Mouse (Mus musculus) liver, adult 2 months (tissue): ENCODE results near the gene Nudt9. TPM values are rescaled to one million over a fixed set of nuclear protein-coding genes. Genes with fewer than 3 reads are reported as not detected.
A peak's percentile ranks its signal among the peaks of the same experiment; 100 is the strongest.

ENCODE experiments used
- DNase-seq: peaks from one replicate; pipeline ENCODE4 v3.0.0-alpha.2; 2011; ENCODE audit warnings: low read depth, low spot score; ENCODE audit errors: extremely low read depth
- H3K27ac ChIP-seq: fragments of 200-500 bp; replicated peaks from 2 replicates; pipeline ENCODE4 v1.5.1; 2012; ENCODE audit warnings: low read depth, mild to moderate bottlenecking, control low read depth, inconsistent platforms, low read length; ENCODE audit not compliant: insufficient read depth
- H3K27me3 ChIP-seq: fragments of 200-500 bp; 2 replicates; pipeline ENCODE4 v1.6.1; 2012; ENCODE audit warnings: mild to moderate bottlenecking, moderate library complexity, low read length, inconsistent platforms; ENCODE audit not compliant: control insufficient read depth, insufficient read depth
- H3K36me3 ChIP-seq: fragments of 200-500 bp; 2 replicates; pipeline ENCODE4 v1.6.1; 2012; ENCODE audit warnings: low read length, inconsistent platforms; ENCODE audit not compliant: control insufficient read depth, insufficient read depth
- H3K4me1 ChIP-seq: fragments of 200-500 bp; 2 replicates; pipeline ENCODE4 v1.6.1; 2011; ENCODE audit warnings: low read length; ENCODE audit not compliant: control insufficient read depth, insufficient read depth
- H3K4me3 ChIP-seq: fragments of 200-500 bp; 2 replicates; pipeline ENCODE4 v1.5.1; 2011; ENCODE audit warnings: low read depth, mild to moderate bottlenecking, control low read depth, low read length, moderate library complexity; ENCODE audit not compliant: insufficient read depth
- H3K79me2 ChIP-seq: fragments of 200-500 bp; 2 replicates; pipeline ENCODE4 v1.6.1; 2012; ENCODE audit warnings: inconsistent platforms, mild to moderate bottlenecking, low read length, moderate library complexity; ENCODE audit not compliant: control insufficient read depth, insufficient read depth
- H3K9ac ChIP-seq: fragments of 200-500 bp; 2 replicates; pipeline ENCODE4 v1.6.1; 2012; ENCODE audit warnings: low read depth, mild to moderate bottlenecking, control low read depth, inconsistent platforms, low read length
- CTCF ChIP-seq: fragments of 200-500 bp; IDR thresholded peaks from 2 replicates; pipeline ENCODE4 v1.5.1; 2011; ENCODE audit warnings: low read depth, low read length, control low read depth
- POLR2A ChIP-seq: fragments of 200-500 bp; IDR thresholded peaks from 2 replicates; pipeline ENCODE4 v1.6.1; 2011; ENCODE audit warnings: low read length, control low read depth; ENCODE audit not compliant: insufficient read depth; ENCODE audit errors: extremely low read depth
- WGBS: fragments of 180-500 bp; shearing (Covaris S2); methylation state at CpG from one replicate; pipeline ENCODE4 v1.1.7; 2018; 5-methylcytosine and 5-hydroxymethylcytosine counted together
- polyA plus RNA-seq: library from polyadenylated mRNA; depleted of rRNA; stranded (reverse); fragments of >200 nt; gene quantifications from 2 replicates; pipeline ENCODE4 v1.2.3, GENCODE M21; 2012
- total RNA-seq: library from RNA; depleted of rRNA; stranded (reverse); fragments of >200 nt; gene quantifications from 2 replicates; pipeline ENCODE4 v1.2.3, GENCODE M21; 2014

Nudt9 gene
- total and polyA plus RNA-seq, 2 experiments = 39.7 to 40.3 TPM

- TF ChIP-seq POLR2A (no peak), CTCF (no peak)
- Histone ChIP-seq H3K79me2 (no peaks in the 10 kb centered on the region), H3K27me3 (no peaks in the 10 kb centered on the region; the same call in 1 of the 2 replicates), H3K9ac (no peak overlapping the region), H3K27ac (no peak overlapping the region), H3K4me1 (no peaks in the 10 kb centered on the region), H3K36me3 (no peaks in the 10 kb centered on the region), H3K4me3 (no peak overlapping the region)
- no peak for DNase-seq
- 91% methylated on average over 9 of the region's 9 CpGs for WGBS
Measured at GRCm38 (mm10) chr5:104085366-104085765, 39.3 kb downstream of the Nudt9 start.

DNA sequence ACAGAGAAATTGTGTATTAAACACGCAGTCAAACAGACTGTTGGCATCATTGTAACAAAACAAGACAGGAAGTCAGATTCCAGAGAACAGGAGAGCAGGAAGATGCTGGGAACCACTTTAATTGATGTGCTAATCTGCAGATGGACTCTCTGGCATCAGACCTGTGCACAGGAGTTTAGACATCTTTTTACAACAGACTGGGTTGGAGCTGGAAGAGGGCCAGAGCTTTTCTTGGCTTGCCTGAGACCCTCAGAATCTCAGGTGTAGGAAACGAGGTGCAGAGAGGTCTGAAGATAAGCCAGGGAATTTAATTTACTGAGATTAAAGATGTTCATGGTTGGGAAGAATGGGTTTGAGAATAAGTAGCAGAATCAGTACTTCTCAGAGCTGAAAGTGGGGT is 43.6 kb downstream of the Nudt9 start:
- no peak overlapping the region for H3K9ac ChIP-seq
- H3K4me3 ChIP-seq = no peak overlapping the region
- 77% methylated on average over 2 of the region's 2 CpGs for WGBS
- no peak overlapping the region for H3K27ac ChIP-seq
- no peaks in the 10 kb centered on the region for H3K79me2 ChIP-seq
- no peaks in the 10 kb centered on the region for H3K27me3 ChIP-seq
- TF ChIP-seq POLR2A (no peak), CTCF (no peak)
- no peak for DNase-seq
- no peaks in the 10 kb centered on the region for H3K4me1 ChIP-seq
- no peaks in the 10 kb centered on the region for H3K36me3 ChIP-seq

- Histone ChIP-seq H3K4me1 (no peaks in the 10 kb centered on the region), H3K27me3 (no peaks in the 10 kb centered on the region; the same call in 1 of the 2 replicates), H3K36me3 (no peaks in the 10 kb centered on the region), H3K79me2 (no peaks in the 10 kb centered on the region), H3K9ac (no peak overlapping the region), H3K4me3 (no peak overlapping the region), H3K27ac (no peak overlapping the region)
- TF ChIP-seq POLR2A (no peak), CTCF (no peak)
- 76% methylated on average over 11 of the region's 11 CpGs for WGBS
- no peak for DNase-seq
Measured at GRCm38 (mm10) chr5:104095416-104096077, 49.4 kb downstream of the Nudt9 start.

DNA sequence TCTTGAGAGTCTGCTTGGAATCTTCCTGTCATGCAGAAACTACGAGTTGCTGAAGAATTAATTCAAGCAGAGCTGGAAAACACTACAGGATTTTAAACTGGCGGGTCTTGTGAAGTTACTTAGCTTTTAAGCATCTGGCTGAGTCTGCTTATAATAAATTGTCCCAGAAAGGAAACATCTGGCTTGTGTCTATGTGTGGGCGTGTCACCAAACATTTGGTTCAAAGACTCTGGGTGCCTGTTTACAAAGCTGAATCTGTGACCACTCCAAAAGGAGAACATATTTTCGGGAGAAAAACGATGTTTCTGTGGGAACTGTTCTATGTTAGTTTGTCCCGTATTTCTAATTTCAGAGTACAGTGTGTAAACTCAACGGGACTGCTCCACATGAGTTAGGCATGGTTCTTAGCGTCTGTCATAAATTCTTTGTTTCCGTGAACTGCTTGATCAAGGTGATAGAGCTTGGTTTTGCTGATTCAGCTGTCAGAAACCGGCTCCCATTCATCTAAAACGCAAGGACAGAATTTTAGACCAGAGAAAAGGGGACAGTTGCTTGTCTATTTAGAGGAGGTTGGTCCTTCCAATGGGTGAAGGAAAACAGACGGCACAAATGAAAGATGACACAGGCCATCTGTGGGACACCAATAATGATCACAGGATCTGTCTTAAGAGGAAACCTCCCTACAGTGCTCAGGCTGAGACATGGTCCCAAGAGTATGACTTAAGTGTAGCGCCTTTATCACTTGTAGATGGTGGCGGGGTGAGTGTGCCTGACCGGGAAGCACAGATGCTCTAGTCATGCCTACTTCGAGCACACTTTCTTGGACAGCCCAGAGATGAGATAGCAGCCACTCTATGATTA is 50.2 kb downstream of the Nudt9 start:
- Histone ChIP-seq H3K27ac (no peak overlapping the region), H3K79me2 (no peaks in the 10 kb centered on the region), H3K36me3 (no peaks in the 10 kb centered on the region), H3K4me3 (no peak overlapping the region), H3K27me3 (no peaks in the 10 kb centered on the region; the same call in 1 of the 2 replicates), H3K9ac (no peak overlapping the region), H3K4me1 (no peaks in the 10 kb centered on the region)
- 75% methylated on average over 16 of the region's 16 CpGs for WGBS
- peak; percentile 32 for DNase-seq
- TF ChIP-seq CTCF (no peak), POLR2A (no peak)

DNA sequence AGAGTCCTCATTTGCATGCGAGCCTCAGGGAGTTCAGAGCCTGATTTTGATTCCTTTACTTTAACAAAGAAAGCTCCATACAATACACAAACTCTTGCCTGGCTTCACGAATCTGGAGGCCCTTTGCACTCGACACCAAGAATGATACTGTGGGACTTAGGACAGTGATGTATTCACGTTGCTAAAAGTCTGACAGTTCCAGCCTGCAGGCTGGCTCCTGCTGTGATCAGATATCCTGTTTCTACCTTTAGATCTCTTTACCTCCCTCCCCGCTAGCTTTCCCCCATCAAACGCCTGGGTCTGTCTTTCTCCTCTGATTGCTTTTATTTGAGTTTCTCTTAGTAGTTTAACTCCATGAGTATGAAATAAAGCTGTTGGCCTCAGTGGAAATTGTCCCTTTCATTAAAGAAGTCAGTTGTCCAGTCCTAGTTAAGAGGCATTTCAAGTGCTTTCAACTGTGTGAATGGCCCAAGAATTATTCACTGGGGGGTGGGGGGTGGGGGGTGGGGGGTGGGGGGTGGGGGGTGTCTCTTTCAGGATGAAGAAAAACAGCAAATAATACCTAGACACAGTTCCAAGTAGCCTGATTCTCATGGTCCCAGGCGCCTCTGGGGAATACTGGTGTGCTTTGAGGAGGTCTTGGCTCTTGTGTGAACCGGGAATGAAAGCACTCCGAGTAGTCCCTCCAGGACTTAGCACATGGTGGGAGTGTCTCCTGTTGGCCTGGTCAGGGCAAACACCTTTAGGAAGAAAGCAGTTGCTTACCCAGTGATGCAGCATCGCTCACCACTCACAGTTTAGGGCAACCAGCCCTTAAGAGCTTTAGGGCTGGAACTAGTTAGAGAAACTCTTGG is 55.8 kb downstream of the Nudt9 start:
- Histone ChIP-seq H3K4me3 (no peak overlapping the region), H3K9ac (no peak overlapping the region), H3K27me3 (no peaks in the 10 kb centered on the region), H3K4me1 (no peaks in the 10 kb centered on the region), H3K27ac (no peak overlapping the region), H3K36me3 (no peaks in the 10 kb centered on the region), H3K79me2 (no peaks in the 10 kb centered on the region)
- TF ChIP-seq CTCF = no peak
- no peak for TF ChIP-seq POLR2A
- 50% methylated on average over 10 of the region's 10 CpGs for WGBS
- no peak for DNase-seq
